Mouse (Mus musculus) spleen, adult 2 months (tissue): ENCODE measurements around the gene Rnps1. TPM values are rescaled to one million over a fixed set of nuclear protein-coding genes. Genes with fewer than 3 reads are reported as not detected.

Experiments
- DNase-seq, 2 experiments: peaks; one replicate each; pipeline versions ENCODE4 v3.0.0 to v3.0.0-alpha.2; 2012 to 2021; ENCODE audit warnings: low spot score in 2 of 2, low read depth in 1 of 2
- H3K27ac ChIP-seq: fragments of 200-500 bp; 2 replicates; pipeline ENCODE4 v1.5.1; 2012; ENCODE audit warnings: low read length, inconsistent platforms; ENCODE audit not compliant: insufficient read depth
- H3K27me3 ChIP-seq: fragments of 200-500 bp; 2 replicates; pipeline ENCODE4 v1.6.1; 2012; ENCODE audit warnings: mild to moderate bottlenecking, moderate library complexity, low read length, inconsistent platforms; ENCODE audit not compliant: control insufficient read depth, insufficient read depth
- H3K36me3 ChIP-seq: fragments of 200-500 bp; 2 replicates; pipeline ENCODE4 v1.6.1; 2012; ENCODE audit warnings: mild to moderate bottlenecking, low read length, inconsistent platforms; ENCODE audit not compliant: control insufficient read depth, insufficient read depth
- H3K4me1 ChIP-seq: fragments of 200-500 bp; 2 replicates; pipeline ENCODE4 v1.6.1; 2011; ENCODE audit warnings: inconsistent platforms; ENCODE audit not compliant: control insufficient read depth, insufficient read depth, insufficient read length
- H3K4me3 ChIP-seq: fragments of 200-500 bp; 2 replicates; pipeline ENCODE4 v1.5.1; 2011; ENCODE audit warnings: mild to moderate bottlenecking, inconsistent platforms; ENCODE audit not compliant: insufficient read depth, insufficient read length; ENCODE audit errors: extremely low read depth
- CTCF ChIP-seq: fragments of 200-500 bp; IDR thresholded peaks from 2 replicates; pipeline ENCODE4 v1.5.1; 2011; ENCODE audit warnings: mild to moderate bottlenecking, inconsistent platforms; ENCODE audit not compliant: insufficient read depth, insufficient read length, insufficient replicate concordance; ENCODE audit errors: extremely low read depth
- POLR2A ChIP-seq: fragments of 200-500 bp; IDR thresholded peaks from 2 replicates; pipeline ENCODE4 v1.6.1; 2011; ENCODE audit warnings: low read depth, low read length, inconsistent platforms
- WGBS: fragments of 180-500 bp; shearing (Covaris S2); methylation state at CpG from one replicate; pipeline ENCODE4 v1.1.7; 2018; 5-methylcytosine and 5-hydroxymethylcytosine counted together
- polyA plus RNA-seq: library from polyadenylated mRNA; depleted of rRNA; stranded (reverse); fragments of >200 nt; gene quantifications from 2 replicates; pipeline ENCODE4 v1.2.3, GENCODE M21; 2012; rRNA removed

The Rnps1 gene
- 87.0 and 113 TPM in 2 replicates for polyA plus RNA-seq

DNA sequence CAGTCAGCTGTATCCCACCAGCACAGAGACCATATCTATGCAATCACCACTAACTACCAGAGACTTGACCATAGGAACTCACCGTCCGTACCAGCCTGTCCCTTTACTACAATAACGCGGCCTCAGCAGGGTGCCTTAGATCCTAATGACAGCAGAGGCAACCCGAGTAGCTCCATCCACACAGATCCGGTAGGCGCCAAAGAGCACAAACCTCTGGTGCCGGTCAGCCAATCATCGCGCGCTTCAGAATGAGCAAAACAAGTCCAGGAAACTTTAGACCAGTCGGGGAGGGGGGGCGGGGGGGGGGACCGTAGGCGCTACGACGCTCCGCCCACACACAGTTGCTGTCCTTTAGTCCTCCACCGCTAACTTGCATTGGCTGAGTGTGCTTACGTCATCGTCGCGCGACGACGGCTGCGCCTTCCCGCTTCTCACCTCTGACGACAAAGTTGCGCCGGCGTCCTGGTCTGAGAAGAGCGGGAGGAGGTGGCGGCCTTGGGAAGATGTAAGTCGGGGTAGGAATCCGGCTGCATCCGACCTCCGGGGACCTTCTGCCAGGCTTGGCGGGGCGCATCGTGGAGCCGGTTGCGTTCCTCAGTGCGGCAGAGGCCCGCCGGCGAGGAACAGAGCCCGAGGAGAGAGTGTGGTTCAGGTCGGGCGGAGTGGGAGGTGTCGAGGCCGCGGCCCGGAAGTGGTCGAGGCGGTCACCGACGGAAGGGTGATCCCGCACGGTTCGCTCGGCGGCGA is at the start of gene Rnps1:
Rnps1 (plus strand) TSS at position 336 of the 747 bp plus-strand sequence.
- peaks cover 15% of the 10 kb centered on the region for H3K36me3 ChIP-seq
- peaks cover 3% of the 10 kb centered on the region; the same call in 1 of the 2 replicates for H3K4me1 ChIP-seq
- H3K4me3 ChIP-seq: peak within 1 kb of the TSS; percentile 89
- H3K27me3 ChIP-seq: no peaks in the 10 kb centered on the region
- peak; percentile 79 for TF ChIP-seq POLR2A
- TF ChIP-seq CTCF: no peak
- DNase-seq: peak; percentile 88 to 97
- peak within 1 kb of the TSS; percentile 81 for H3K27ac ChIP-seq
- WGBS: under 1% methylated on average over 64 of the region's 64 CpGs

DNA sequence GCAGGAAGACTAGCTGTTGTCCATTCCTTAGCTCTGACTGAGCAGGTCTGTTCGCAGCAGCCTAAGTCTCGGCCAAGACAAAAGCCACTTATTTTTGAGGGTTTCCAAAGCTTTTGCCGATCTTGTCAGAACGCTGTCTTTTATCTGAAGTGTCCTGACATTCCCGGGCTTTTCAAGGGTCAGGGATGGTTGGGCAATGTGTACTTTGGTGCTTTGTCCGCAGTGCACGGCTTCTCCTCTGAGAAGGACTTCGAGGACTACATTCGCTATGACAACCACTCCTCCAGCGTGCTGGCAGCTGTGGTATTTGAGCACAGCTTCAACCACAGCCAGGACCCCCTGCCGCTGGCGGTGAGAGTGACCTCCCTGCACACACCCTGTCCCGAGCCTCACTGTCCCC is 48.5 kb upstream of the Rnps1 start:
- TF ChIP-seq POLR2A (no peak), CTCF (no peak)
- H3K36me3 ChIP-seq: peaks cover 20% of the 10 kb centered on the region
- H3K4me3 ChIP-seq: no peak overlapping the region
- WGBS: 90% methylated on average over 13 of the region's 13 CpGs
- H3K27me3 ChIP-seq: no peaks in the 10 kb centered on the region
- no peaks in the 10 kb centered on the region for H3K4me1 ChIP-seq
- no peak for DNase-seq
- no peak overlapping the region for H3K27ac ChIP-seq

DNA sequence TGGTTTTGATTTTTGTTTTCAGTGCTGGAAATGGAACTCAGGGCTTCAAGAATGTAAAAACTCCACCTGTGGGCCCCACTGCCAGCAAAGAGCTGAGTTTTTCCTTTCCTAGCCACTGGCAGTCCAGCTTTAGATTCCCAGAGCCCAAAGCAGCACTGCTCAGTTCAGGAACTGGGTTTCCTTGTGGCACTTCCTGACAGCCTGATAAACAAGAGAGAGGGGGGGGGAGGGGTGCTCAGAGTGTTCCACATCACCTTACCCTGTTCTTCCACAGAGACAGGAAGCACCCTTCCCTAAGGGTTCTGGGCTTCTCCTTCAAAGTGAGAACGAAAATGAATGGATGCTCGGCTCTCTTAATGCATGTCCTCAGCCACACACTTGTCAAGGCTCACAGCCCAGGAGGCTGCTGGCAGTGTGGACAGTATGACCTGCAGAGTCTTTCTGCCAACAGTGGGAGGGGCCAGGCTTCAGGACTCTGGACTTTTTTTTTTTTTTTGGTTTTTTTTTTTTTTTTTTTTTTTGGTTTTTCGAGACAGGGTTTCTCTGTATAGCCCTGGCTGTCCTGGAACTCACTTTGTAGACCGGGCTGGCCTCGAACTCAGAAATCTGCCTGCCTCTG is 39.2 kb upstream of the Rnps1 start:
- no peaks in the 10 kb centered on the region for H3K4me1 ChIP-seq
- no peak for DNase-seq
- no peaks in the 10 kb centered on the region for H3K27me3 ChIP-seq
- no peak for TF ChIP-seq CTCF
- TF ChIP-seq POLR2A: no peak
- H3K27ac ChIP-seq: no peak overlapping the region
- no peak overlapping the region for H3K4me3 ChIP-seq
- H3K36me3 ChIP-seq: peaks cover 31% of the 10 kb centered on the region
- 84% methylated on average over 5 of the region's 5 CpGs for WGBS

DNA sequence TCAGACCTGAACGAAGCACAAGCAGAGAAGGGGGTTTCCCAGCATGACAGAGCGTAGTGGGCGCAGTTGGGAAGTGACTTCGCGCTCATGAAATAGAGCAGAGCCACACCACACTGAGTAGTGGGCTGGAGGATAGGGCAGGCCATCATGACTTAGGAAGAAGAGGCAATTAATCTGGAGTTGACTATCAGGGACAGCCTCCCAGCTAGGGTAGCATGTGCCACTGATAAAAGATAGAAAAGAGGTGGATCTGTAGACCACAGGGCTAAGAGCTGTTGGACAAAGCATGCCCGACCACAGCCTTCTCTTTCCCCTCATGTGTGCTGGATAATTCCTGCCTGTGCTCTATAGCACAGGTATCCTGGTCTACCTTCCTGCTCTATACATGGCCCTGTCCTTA is 38.5 kb upstream of the Rnps1 start:
- Histone ChIP-seq H3K36me3 (peaks cover 31% of the 10 kb centered on the region), H3K4me3 (no peak overlapping the region), H3K4me1 (no peaks in the 10 kb centered on the region), H3K27me3 (no peaks in the 10 kb centered on the region), H3K27ac (no peak overlapping the region)
- WGBS: 89% methylated on average over 6 of the region's 6 CpGs
- no peak for DNase-seq
- no peak for TF ChIP-seq POLR2A
- no peak for TF ChIP-seq CTCF

DNA sequence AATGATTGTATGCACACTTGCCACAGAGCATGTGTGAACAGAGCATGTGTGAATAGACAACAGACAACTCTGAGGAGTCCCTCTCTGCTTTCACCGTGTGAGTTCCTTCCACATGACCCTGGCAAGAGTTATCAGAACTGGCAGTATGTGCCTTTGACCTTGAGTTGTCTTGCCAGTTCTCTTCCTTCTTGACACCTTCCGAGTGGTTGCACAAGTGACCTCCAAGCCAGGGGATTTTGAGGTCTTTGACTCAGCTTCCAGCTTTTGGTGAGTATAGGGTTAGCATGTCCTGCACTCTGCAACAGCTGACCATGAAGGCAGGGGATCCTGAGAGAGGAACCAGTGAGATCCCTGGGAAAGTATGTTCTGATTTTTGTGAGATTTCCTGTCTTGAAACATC is 35.9 kb upstream of the Rnps1 start:
- no peak for TF ChIP-seq CTCF
- TF ChIP-seq POLR2A: no peak
- DNase-seq: no peak
- WGBS: 88% methylated on average over 2 of the region's 2 CpGs
- Histone ChIP-seq H3K27me3 (no peaks in the 10 kb centered on the region), H3K27ac (no peak overlapping the region), H3K36me3 (peaks cover 38% of the 10 kb centered on the region), H3K4me3 (no peak overlapping the region), H3K4me1 (no peaks in the 10 kb centered on the region)

DNA sequence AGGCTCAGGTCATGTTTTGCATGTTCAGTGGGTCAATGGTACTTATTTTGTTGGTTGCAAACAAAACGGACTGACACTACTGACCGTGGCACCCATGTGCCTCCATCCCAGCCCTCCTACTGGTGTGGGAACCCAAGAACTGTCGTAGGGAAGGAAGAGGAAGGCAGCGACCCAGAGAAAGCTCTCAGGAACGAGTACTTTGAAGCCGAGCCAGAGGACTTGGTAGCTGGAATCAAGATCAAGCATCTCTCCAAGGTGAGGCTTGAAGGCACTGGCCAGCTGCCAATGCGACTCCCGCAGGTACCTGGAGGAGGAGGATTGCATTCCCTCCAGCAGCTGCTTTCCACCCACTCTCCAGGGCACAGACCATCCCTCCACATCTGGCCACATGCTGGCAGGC is 30.6 kb upstream of the Rnps1 start:
- TF ChIP-seq POLR2A (no peak), CTCF (no peak)
- no peaks in the 10 kb centered on the region for H3K27me3 ChIP-seq
- WGBS: 91% methylated on average over 8 of the region's 8 CpGs
- H3K4me1 ChIP-seq: no peaks in the 10 kb centered on the region
- no peak overlapping the region for H3K27ac ChIP-seq
- no peak overlapping the region for H3K4me3 ChIP-seq
- DNase-seq: no peak
- peaks cover 42% of the 10 kb centered on the region for H3K36me3 ChIP-seq

DNA sequence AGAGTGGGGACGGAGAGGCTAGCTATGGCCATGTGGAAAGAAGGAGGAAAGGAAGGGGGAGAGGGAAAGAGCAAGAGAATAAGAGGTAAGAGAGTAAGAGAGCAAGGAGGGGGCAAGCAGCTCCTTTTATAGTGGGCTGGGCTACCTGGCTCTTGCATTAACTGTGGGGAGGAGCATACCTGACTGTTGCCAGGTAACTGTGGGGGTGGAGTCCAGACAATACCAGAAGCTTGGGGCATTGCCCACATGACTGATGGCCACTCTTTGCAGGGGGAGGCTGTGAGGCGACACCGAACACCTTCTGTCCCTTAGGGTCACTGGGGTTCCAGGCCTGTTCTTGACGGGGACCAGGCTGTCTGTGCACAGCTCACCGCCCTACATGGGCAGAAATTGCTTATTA is 25.7 kb upstream of the Rnps1 start:
- WGBS: 95% methylated on average over 5 of the region's 5 CpGs
- H3K4me3 ChIP-seq: no peak overlapping the region
- H3K27me3 ChIP-seq: no peaks in the 10 kb centered on the region
- TF ChIP-seq CTCF (no peak), POLR2A (no peak)
- H3K36me3 ChIP-seq: peaks cover 32% of the 10 kb centered on the region
- H3K27ac ChIP-seq: no peak overlapping the region
- DNase-seq: no peak
- no peaks in the 10 kb centered on the region for H3K4me1 ChIP-seq
